Mouse (Mus musculus) lung, postnatal 0 days (tissue): ENCODE results near the gene Cyp2w1. TPM values are rescaled to one million over a fixed set of nuclear protein-coding genes. Genes with fewer than 3 reads are reported as not detected.

Source experiments
- ATAC-seq: fragments of 200-750 bp; cut with Nextera tagmentation; 2 replicates; pipeline ENCODE4 v1.8.0; 2017; ENCODE audit warnings: moderate library complexity
- DNase-seq: peaks from one replicate; pipeline ENCODE4 v3.0.0-alpha.2; 2016; ENCODE audit warnings: low spot score
- H3K27ac ChIP-seq: fragments of 300-500 bp; sonication (generic); 2 replicates; pipeline ENCODE4 v1.5.1; 2014; ENCODE audit warnings: antibody characterized with exemption, mild to moderate bottlenecking, low read length, mixed read lengths
- H3K27me3 ChIP-seq: fragments of 300-500 bp; sonication (generic); replicated peaks from 2 replicates; pipeline ENCODE4 v1.6.1; 2014; ENCODE audit warnings: low read length, mixed read lengths; ENCODE audit not compliant: insufficient read depth
- H3K36me3 ChIP-seq: fragments of 300-500 bp; sonication (generic); 2 replicates; pipeline ENCODE4 v1.6.1; 2014; ENCODE audit warnings: low read length, mixed read lengths; ENCODE audit not compliant: insufficient read depth
- H3K4me1 ChIP-seq: fragments of 300-500 bp; sonication (generic); 2 replicates; pipeline ENCODE4 v1.6.1; 2014; ENCODE audit warnings: antibody characterized with exemption, low read depth, low read length, mixed read lengths; ENCODE audit not compliant: insufficient read depth
- H3K4me2 ChIP-seq: fragments of 300-500 bp; sonication (generic); replicated peaks from 2 replicates; pipeline ENCODE4 v1.6.1; 2014; ENCODE audit warnings: low read depth, mild to moderate bottlenecking, low read length, moderate library complexity, mixed read lengths
- H3K4me3 ChIP-seq: fragments of 300-500 bp; sonication (generic); 2 replicates; pipeline ENCODE4 v1.5.1; 2014; ENCODE audit warnings: low read depth, low read length
- H3K9ac ChIP-seq: fragments of 300-500 bp; sonication (generic); replicated peaks from 2 replicates; pipeline ENCODE4 v1.6.1; 2014; ENCODE audit warnings: low read depth, mild to moderate bottlenecking
- H3K9me3 ChIP-seq: fragments of 300-500 bp; sonication (generic); 2 replicates; pipeline ENCODE4 v1.6.1; 2016; ENCODE audit warnings: low read length, mixed read lengths
- CTCF ChIP-seq: IDR thresholded peaks from 2 replicates; pipeline ENCODE4 v1.5.1; 2016; ENCODE audit warnings: antibody characterized with exemption, mild to moderate bottlenecking
- EP300 ChIP-seq: IDR thresholded peaks from 2 replicates; pipeline ENCODE4 v1.6.1; 2016; ENCODE audit warnings: antibody characterized with exemption, mild to moderate bottlenecking, control low read depth
- WGBS: fragments of 180-500 bp; shearing (Covaris S2); extraction: QIAGEN DNeasy Blood & Tissue Kit; methylation state at CpG from one replicate; pipeline ENCODE4 v1.1.7; 2014; 5-methylcytosine and 5-hydroxymethylcytosine counted together
- polyA plus RNA-seq: library from polyadenylated mRNA; unstranded; fragments of >200 nt; fragmentation: Nextera tagmentation; extraction: Ambion mirVana; gene quantifications from 2 replicates; pipeline ENCODE4 v1.2.1, GENCODE M21; 2015

Gene Cyp2w1
- polyA plus RNA-seq, 1 experiment from 2014 or later: not detected

DNA sequence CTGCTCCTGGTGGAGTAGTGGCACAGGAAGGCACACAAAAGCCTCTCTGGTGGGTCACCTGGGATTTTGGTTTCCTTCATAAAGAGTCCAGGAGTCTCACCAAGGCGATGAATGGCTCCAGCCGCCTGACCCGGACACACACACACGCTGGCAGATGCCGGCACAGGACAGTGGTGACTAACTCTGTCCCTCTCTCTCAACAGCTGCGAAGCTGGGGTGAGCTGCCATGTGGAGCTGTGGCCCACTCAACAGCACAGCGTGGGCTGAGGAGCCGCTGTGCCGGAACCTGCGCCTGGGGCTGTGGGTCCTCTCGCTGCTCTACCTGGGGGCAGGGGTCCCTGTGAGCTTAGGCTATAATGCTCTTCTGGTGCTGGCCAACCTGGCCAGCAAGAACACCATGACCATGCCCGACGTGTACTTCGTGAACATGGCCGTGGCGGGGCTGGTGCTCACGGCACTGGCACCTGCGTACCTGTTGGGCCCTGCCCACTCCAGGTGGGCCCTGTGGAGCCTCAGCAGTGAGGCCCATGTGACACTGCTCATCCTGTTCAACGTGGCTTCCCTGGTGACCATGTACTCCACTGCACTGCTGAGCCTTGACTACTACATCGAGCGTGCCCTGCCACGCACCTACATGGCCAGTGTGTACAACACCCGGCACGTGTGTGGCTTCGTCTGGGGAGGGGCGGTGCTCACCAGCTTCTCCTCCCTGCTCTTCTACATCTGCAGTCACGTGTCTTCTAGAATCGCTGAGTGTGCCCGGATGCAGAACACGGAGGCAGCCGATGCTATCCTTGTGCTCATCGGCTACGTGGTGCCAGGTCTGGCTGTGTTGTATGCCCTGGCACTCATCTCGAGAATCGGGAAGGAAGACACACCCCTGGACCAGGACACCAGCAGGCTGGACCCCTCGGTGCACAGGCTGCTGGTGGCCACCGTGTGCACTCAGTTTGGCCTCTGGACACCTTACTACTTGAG, 40.1 kb downstream of the Cyp2w1 start:
- Histone ChIP-seq H3K4me1 (peaks cover 25% of the 10 kb centered on the region), H3K9me3 (no peaks in the 10 kb centered on the region), H3K9ac (no peak overlapping the region), H3K4me2 (no peak overlapping the region), H3K4me3 (no peak overlapping the region), H3K27ac (no peak overlapping the region), H3K27me3 (no peaks in the 10 kb centered on the region), H3K36me3 (peaks cover 25% of the 10 kb centered on the region)
- ATAC-seq: no peak
- no peak for DNase-seq
- no peak for TF ChIP-seq CTCF
- TF ChIP-seq EP300: no peak
- 91% methylated on average over 37 of the region's 37 CpGs for WGBS

- 89% methylated on average over 16 of the region's 16 CpGs for WGBS
- no peak for DNase-seq
- Histone ChIP-seq H3K27ac (no peak overlapping the region), H3K9ac (no peak overlapping the region), H3K36me3 (peaks cover 25% of the 10 kb centered on the region), H3K4me3 (no peak overlapping the region), H3K27me3 (no peaks in the 10 kb centered on the region), H3K4me1 (peaks cover 22% of the 10 kb centered on the region), H3K4me2 (no peak overlapping the region), H3K9me3 (no peaks in the 10 kb centered on the region)
- TF ChIP-seq CTCF: no peak
- no peak for TF ChIP-seq EP300
- no peak for ATAC-seq
Measured at GRCm38 (mm10) chr5:139393197-139393588, 40.8 kb downstream of the Cyp2w1 start.

DNA sequence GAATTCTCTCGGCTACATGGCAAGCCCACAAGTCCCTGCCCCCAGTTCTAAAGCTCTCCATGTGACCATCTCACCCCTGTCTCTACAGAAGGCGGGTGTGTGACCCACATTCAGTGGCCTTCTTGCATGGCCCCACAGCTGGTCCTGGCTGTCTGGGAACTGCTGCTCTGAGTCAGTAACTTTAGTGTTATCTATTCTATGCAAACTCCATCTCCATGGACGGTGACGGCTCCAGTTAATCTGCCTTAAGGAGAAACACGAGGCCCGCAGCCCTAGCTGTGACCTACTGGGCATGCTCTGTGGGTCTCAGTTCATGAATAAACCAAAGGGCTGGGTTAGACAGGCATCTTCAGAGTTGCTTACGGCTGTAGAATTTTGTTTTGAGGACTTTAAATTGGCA, 42.0 kb downstream of the Cyp2w1 start:
- 77% methylated on average over 7 of the region's 7 CpGs for WGBS

GRCm38 (mm10) chr5:139395528-139395927, 43.1 kb downstream of the Cyp2w1 start:
- H3K9ac ChIP-seq: no peak overlapping the region
- 0 out of 2 replicates have a peak, but pooled peaks cover 9% of the 10 kb centered on the region for H3K4me1 ChIP-seq
- 94% methylated on average over 4 of the region's 4 CpGs for WGBS
- H3K36me3 ChIP-seq: peaks cover 25% of the 10 kb centered on the region
- no peaks in the 10 kb centered on the region for H3K9me3 ChIP-seq
- H3K4me3 ChIP-seq: no peak overlapping the region
- ATAC-seq (no peak), DNase-seq (no peak)
- H3K27me3 ChIP-seq: no peaks in the 10 kb centered on the region
- H3K27ac ChIP-seq: no peak overlapping the region
- H3K4me2 ChIP-seq: no peak overlapping the region
- TF ChIP-seq EP300: no peak
- TF ChIP-seq CTCF: no peak

More for the DNA sequence above, 42.0 kb downstream of the Cyp2w1 start:
- Histone ChIP-seq H3K9ac (no peak overlapping the region), H3K36me3 (peaks cover 25% of the 10 kb centered on the region), H3K4me2 (no peak overlapping the region), H3K4me1 (peaks cover 16% of the 10 kb centered on the region), H3K9me3 (no peaks in the 10 kb centered on the region), H3K4me3 (no peak overlapping the region), H3K27me3 (no peaks in the 10 kb centered on the region), H3K27ac (no peak overlapping the region)
- TF ChIP-seq CTCF: no peak
- TF ChIP-seq EP300: no peak
- ATAC-seq: no peak
- no peak for DNase-seq

GRCm38 (mm10) chr5:139397359-139397916, 45.0 kb downstream of the Cyp2w1 start:
- no peak for DNase-seq
- Histone ChIP-seq H3K9ac (no peak overlapping the region), H3K27ac (peak overlapping the region; percentile 28; the same call in 1 of the 2 replicates)

More at GRCm38 (mm10) chr5:139397359-139397916, 45.0 kb downstream of the Cyp2w1 start:
- Histone ChIP-seq H3K9me3 (no peaks in the 10 kb centered on the region), H3K4me1 (0 out of 2 replicates have a peak, but pooled peaks cover 7% of the 10 kb centered on the region), H3K36me3 (peaks cover 22% of the 10 kb centered on the region), H3K4me2 (no peak overlapping the region), H3K27me3 (no peaks in the 10 kb centered on the region), H3K4me3 (no peak overlapping the region)
- 84% methylated on average over 4 of the region's 4 CpGs for WGBS
- no peak for TF ChIP-seq CTCF
- no peak for TF ChIP-seq EP300
- ATAC-seq: no peak
